Mouse (Mus musculus) telencephalon, adult 2 months (tissue): ENCODE data around the gene Gm21954.

Experiments used
- DNase-seq: peaks from one replicate; pipeline ENCODE4 v3.0.0-alpha.2; 2011; ENCODE audit warnings: low read depth, low spot score

Gm21954 gene

DNA sequence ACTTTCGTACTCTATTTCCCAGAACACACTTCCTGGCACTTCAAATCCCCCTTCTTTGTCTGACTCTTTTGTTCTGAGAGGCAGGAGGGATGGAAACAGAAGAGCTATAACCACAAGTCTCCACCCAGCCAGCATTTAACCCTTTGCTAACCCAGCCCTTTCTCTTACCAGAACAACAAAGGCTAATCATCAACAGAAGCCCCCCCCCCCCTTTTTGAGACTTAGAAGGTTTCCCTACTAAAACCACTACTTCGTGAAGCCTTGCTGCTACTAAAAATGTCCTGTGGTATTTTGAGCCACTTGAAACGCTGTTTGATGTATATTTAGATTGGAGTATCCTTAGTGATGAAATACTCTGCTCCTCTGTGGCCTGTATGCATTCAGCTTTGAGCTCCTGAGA, 52.7 kb downstream of the Gm21954 start:
- no peak for DNase-seq

DNA sequence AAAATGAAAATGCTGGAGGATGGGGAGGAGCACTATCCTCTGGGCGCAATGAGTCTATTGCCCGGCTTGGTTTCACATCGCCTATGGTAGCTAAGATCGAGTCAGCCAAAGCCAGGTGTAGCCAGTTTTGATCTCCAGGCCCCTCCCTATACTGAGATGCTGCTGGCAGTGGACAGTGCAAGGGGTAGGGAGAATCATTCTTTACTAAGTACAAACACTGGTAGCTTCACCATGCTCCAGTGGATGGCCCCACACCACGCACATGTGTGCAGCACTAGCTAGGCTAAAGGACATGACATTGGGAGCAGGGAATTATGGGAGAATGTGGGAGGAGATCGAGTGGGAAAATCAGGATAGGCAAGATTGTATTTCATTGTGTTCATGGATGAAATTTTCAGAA, 53.2 kb downstream of the Gm21954 start:
- no peak for DNase-seq

GRCm38 (mm10) chr3:55415527-55415950, 56.5 kb downstream of the Gm21954 start:
- peak; percentile 86 for DNase-seq
